Mouse (Mus musculus): Measurements from ENCODE around the gene Msgn1. TPM values are rescaled to one million over a fixed set of nuclear protein-coding genes. Genes with fewer than 3 reads are reported as not detected.

Gene Msgn1
- polyA plus RNA-seq, 1 experiment: 0.27 TPM

DNA sequence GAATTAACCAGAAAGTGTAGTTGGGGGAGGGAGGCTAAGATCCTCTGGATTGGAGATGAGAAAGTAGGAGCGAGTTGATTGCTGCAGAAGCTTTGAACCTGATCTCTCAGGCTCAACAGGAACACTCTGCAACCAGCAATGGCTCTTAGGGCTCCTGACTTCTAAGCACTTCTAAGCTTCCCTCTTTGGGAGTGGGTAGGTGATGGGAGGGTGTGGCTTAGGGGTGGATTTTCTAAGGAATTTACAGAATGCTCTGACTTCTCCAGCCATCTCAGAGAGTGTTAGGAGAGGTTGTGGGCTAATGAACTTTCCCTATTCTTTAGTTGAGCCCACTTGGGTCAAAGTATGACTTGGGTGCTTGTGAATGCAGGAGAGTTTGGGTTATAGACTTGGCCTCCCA is 17.4 kb upstream of the Msgn1 start:
- H3K4me3 ChIP-seq (ENCODE audit: control insufficient read depth, insufficient read depth, low read length): no peak overlapping the region
- peaks cover 3% of the 10 kb centered on the region for H3K4me1 ChIP-seq (replicated peaks; ENCODE audit: control insufficient read depth, insufficient read depth, low read length)
- H3K36me3 ChIP-seq (ENCODE audit: control insufficient read depth, insufficient read depth, low read length): no peaks in the 10 kb centered on the region
- no peaks in the 10 kb centered on the region for H3K27me3 ChIP-seq (ENCODE audit: control insufficient read depth, insufficient read depth, low read length)
- no peak overlapping the region for H3K27ac ChIP-seq (ENCODE audit: control insufficient read depth, insufficient read depth, low read length)
- TF ChIP-seq CTCF (IDR thresholded peaks at IDR 0.05; ENCODE audit: borderline replicate concordance, control insufficient read depth, extremely low read depth, insufficient read depth, low read length, poor library complexity) (no peak), POLR2A (IDR thresholded peaks at IDR 0.05; ENCODE audit: control insufficient read depth, extremely low read depth, insufficient read depth, low read length, poor library complexity) (no peak)
- no peak for DNase-seq
- WGBS: 90% methylated on average over 1 of the region's 1 CpGs

GRCm38 (mm10) chr12:11224722-11225121 is 15.9 kb upstream of the Msgn1 start:
- Histone ChIP-seq H3K4me1 (replicated peaks; ENCODE audit: control insufficient read depth, insufficient read depth, low read length) (no peaks in the 10 kb centered on the region), H3K27me3 (ENCODE audit: control insufficient read depth, insufficient read depth, low read length) (no peaks in the 10 kb centered on the region), H3K4me3 (ENCODE audit: control insufficient read depth, insufficient read depth, low read length) (no peak overlapping the region), H3K36me3 (ENCODE audit: control insufficient read depth, insufficient read depth, low read length) (no peaks in the 10 kb centered on the region), H3K27ac (ENCODE audit: control insufficient read depth, insufficient read depth, low read length) (no peak overlapping the region)
- WGBS: 66% methylated on average over 5 of the region's 5 CpGs
- no peak for DNase-seq
- no peak for TF ChIP-seq CTCF (IDR thresholded peaks at IDR 0.05; ENCODE audit: borderline replicate concordance, control insufficient read depth, extremely low read depth, insufficient read depth, low read length, poor library complexity)
- TF ChIP-seq POLR2A (IDR thresholded peaks at IDR 0.05; ENCODE audit: control insufficient read depth, extremely low read depth, insufficient read depth, low read length, poor library complexity): no peak

- Histone ChIP-seq H3K27me3 (ENCODE audit: control insufficient read depth, insufficient read depth, low read length) (no peaks in the 10 kb centered on the region), H3K36me3 (ENCODE audit: control insufficient read depth, insufficient read depth, low read length) (no peaks in the 10 kb centered on the region), H3K4me3 (ENCODE audit: control insufficient read depth, insufficient read depth, low read length) (no peak overlapping the region), H3K4me1 (replicated peaks; ENCODE audit: control insufficient read depth, insufficient read depth, low read length) (no peaks in the 10 kb centered on the region), H3K27ac (ENCODE audit: control insufficient read depth, insufficient read depth, low read length) (no peak overlapping the region)
- TF ChIP-seq POLR2A (IDR thresholded peaks at IDR 0.05; ENCODE audit: control insufficient read depth, extremely low read depth, insufficient read depth, low read length, poor library complexity): no peak
- no peak for TF ChIP-seq CTCF (IDR thresholded peaks at IDR 0.05; ENCODE audit: borderline replicate concordance, control insufficient read depth, extremely low read depth, insufficient read depth, low read length, poor library complexity)
- DNase-seq: no peak
- 91% methylated on average over 10 of the region's 10 CpGs for WGBS
These were observed 14.3 kb upstream of the Msgn1 start for GRCm38 (mm10) chr12:11223090-11223489.

GRCm38 (mm10) chr12:11222566-11222965 is 13.8 kb upstream of the Msgn1 start:
- Histone ChIP-seq H3K36me3 (ENCODE audit: control insufficient read depth, insufficient read depth, low read length) (no peaks in the 10 kb centered on the region), H3K27me3 (ENCODE audit: control insufficient read depth, insufficient read depth, low read length) (no peaks in the 10 kb centered on the region), H3K4me3 (ENCODE audit: control insufficient read depth, insufficient read depth, low read length) (no peak overlapping the region), H3K27ac (ENCODE audit: control insufficient read depth, insufficient read depth, low read length) (no peak overlapping the region), H3K4me1 (replicated peaks; ENCODE audit: control insufficient read depth, insufficient read depth, low read length) (no peaks in the 10 kb centered on the region)
- TF ChIP-seq POLR2A (IDR thresholded peaks at IDR 0.05; ENCODE audit: control insufficient read depth, extremely low read depth, insufficient read depth, low read length, poor library complexity): no peak
- TF ChIP-seq CTCF (IDR thresholded peaks at IDR 0.05; ENCODE audit: borderline replicate concordance, control insufficient read depth, extremely low read depth, insufficient read depth, low read length, poor library complexity): no peak
- no peak for DNase-seq
- WGBS: 81% methylated on average over 3 of the region's 3 CpGs

- Histone ChIP-seq H3K36me3 (ENCODE audit: control insufficient read depth, insufficient read depth, low read length) (no peaks in the 10 kb centered on the region), H3K4me3 (ENCODE audit: control insufficient read depth, insufficient read depth, low read length) (no peak overlapping the region), H3K4me1 (replicated peaks; ENCODE audit: control insufficient read depth, insufficient read depth, low read length) (no peaks in the 10 kb centered on the region), H3K27me3 (ENCODE audit: control insufficient read depth, insufficient read depth, low read length) (no peaks in the 10 kb centered on the region), H3K27ac (ENCODE audit: control insufficient read depth, insufficient read depth, low read length) (no peak overlapping the region)
- no peak for DNase-seq
- WGBS: 88% methylated on average over 20 of the region's 20 CpGs
- TF ChIP-seq CTCF (IDR thresholded peaks at IDR 0.05; ENCODE audit: borderline replicate concordance, control insufficient read depth, extremely low read depth, insufficient read depth, low read length, poor library complexity) (no peak), POLR2A (IDR thresholded peaks at IDR 0.05; ENCODE audit: control insufficient read depth, extremely low read depth, insufficient read depth, low read length, poor library complexity) (no peak)
These were observed 13.0 kb upstream of the Msgn1 start for GRCm38 (mm10) chr12:11221524-11222330.

DNA sequence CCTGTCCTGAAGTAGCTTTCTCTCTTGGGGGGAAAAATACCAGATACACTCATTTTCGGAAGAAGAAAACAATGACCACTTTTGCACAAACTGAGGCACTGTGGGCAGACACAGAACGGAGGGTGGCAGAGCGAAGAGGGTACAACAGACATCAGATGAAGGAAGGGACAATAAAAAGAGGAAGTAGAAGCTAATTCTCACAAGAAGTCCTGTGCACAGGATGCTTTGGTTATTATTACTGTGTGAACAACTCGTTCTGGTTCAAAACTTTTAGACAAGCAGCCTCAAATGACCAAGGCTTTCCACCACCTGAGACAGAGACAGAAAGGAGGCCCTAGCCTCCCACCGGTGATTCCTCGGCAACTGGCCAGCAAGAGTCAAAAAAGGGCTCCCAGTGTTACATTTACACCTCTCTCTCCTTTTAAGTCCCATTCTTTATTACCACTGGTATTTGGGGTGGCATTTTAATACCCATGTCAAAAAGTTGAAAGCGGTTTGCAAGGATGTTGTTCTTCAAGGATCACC is 9.0 kb upstream of the Msgn1 start:
- H3K27ac ChIP-seq (ENCODE audit: control insufficient read depth, insufficient read depth, low read length): no peak overlapping the region
- no peaks in the 10 kb centered on the region for H3K27me3 ChIP-seq (ENCODE audit: control insufficient read depth, insufficient read depth, low read length)
- H3K36me3 ChIP-seq (ENCODE audit: control insufficient read depth, insufficient read depth, low read length): no peaks in the 10 kb centered on the region
- no peaks in the 10 kb centered on the region; the same call in 1 of the 2 replicates for H3K4me1 ChIP-seq (replicated peaks; ENCODE audit: control insufficient read depth, insufficient read depth, low read length)
- no peak overlapping the region for H3K4me3 ChIP-seq (ENCODE audit: control insufficient read depth, insufficient read depth, low read length)
- 24% methylated on average over 7 of the region's 7 CpGs for WGBS
- TF ChIP-seq CTCF (IDR thresholded peaks at IDR 0.05; ENCODE audit: borderline replicate concordance, control insufficient read depth, extremely low read depth, insufficient read depth, low read length, poor library complexity) (no peak), POLR2A (IDR thresholded peaks at IDR 0.05; ENCODE audit: control insufficient read depth, extremely low read depth, insufficient read depth, low read length, poor library complexity) (no peak)
- DNase-seq: no peak
